Mouse (Mus musculus) left cerebral cortex, postnatal 25 days (tissue): Measurements from ENCODE around the gene Ypel5. TPM values are rescaled to one million over a fixed set of nuclear protein-coding genes. Genes with fewer than 3 reads are reported as not detected.

Experiments
- DNase-seq, 2 experiments: peaks; one replicate each; pipeline ENCODE4 v3.0.0; 2022; ENCODE audit warnings: low spot score in 2 of 2, mixed read lengths in 1 of 2
- intact Hi-C: fragments of 180-260 bp; cut with DNase I; formaldehyde crosslinking; loops from one replicate; pipeline ENCODE4 v1.15.1; 2025
- total RNA-seq, 2 experiments: library from RNA; stranded (reverse); gene quantifications; 2 replicates each; pipeline ENCODE4 v1.2.3; 2021

The Ypel5 gene
- total RNA-seq, 2 experiments from 2014 or later = 83.5 to 91.9 TPM

DNA sequence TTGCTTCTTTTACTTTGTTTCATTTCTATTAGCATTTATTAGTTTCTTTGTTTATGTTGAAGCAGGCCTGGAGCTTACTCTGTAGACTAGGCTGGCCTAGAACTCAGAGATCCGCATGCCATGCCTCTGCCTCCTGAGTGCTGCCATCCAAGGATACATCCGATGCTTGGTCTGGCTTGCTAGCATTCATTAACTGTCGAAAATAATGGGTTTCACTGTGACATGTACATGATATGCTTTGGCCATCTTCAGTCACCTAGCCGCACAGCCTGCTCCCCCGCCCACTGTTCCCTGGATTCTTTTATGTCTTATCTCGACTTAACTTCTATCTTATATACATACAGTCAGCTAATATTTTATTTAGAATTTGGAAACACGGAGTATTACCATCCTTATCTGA lies 60.8 kb downstream of the Ypel5 start:
- intact Hi-C loops = loop anchor here (10.0 kb wide), 1 partner anchor 278 kb away; no protein-coding TSS in a partner anchor
- no peak for DNase-seq

DNA sequence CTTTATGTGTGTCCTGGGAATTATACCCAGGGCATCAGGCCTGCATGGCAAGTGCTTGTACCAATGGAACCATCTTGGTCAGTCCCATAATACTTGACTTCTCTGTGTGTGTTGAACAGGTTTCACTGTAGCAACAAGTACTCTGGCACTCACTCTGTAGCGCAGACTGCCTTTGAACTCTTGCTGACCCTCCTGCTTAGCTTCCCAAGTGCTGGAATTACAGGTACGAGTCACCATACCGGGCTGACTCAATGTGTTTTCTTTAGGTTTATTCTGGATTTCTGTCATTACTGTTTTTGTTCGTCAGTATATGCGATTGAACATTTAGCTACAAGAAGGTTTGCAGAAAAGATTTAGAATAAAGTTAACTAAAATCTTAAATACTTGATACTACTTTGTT lies 61.7 kb downstream of the Ypel5 start:
- intact Hi-C loops = loop anchor here (10.0 kb wide), 1 partner anchor 277 kb away; no protein-coding TSS in a partner anchor
- no peak for DNase-seq

DNA sequence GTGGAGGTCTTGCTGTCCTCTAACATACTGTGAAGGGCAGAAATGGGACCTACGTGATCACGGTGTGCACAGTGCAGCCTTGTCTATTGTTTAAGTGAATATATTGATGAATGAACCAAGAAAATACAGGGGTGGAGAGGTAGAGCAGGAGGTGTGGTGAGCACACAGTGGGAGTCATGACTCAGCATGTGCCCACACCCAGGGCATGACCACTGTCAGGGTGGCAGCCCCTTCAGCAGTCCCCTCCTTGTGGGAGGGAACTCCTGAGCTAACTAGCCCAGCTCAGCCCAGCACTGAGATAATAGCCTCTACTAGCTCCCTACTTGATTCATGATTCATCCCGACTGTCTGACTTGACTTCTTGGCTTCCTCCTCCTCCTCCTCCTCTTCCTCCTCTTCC lies 62.5 kb downstream of the Ypel5 start:
- intact Hi-C loops = loop anchor here (10.0 kb wide), 1 partner anchor 276 kb away; no protein-coding TSS in a partner anchor
- DNase-seq = no peak

Other genes starting within 250 kb of the Ypel5 start
- 1 to 10 TPM; 6.2 to 9.4 TPM for gene Alk, start 231.8 kb upstream of the Ypel5 start, total RNA-seq
- gene Lbh, start 81.9 kb downstream of the Ypel5 start, total RNA-seq = 10 to 100 TPM; 37.0 to 37.3 TPM